In the genomic region with DNA sequence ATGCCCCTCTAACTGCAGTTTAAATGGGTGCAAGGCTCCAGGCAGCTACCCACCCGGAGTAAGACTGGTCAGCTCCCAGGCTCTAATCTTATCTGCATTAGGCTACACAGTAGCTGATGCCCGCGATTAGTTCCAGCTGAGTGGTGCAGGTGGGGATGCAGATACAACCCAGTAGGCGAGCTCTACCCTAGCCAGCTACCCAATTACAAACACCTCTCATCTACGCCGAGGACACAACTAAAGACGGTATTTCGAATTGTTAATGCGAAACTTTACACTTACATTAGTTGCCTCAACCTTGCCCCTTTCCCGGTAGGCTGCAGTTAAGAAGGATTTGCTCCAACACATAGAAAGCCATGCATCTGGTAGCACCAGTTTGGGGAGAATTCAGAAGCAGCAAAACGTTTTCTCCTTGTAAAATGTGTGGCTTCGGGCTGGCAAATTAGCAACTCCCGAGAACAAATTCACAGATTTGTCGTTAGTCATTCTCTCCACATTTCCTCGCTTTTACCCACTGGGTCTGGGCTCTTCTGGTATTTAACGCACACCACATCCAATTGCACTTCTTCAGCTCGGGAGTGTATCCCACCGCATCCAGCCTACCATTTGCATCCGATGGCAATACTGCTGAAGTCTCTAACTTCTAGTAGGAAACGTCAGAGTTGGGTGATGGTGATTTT, we compare ENCODE assay signal across 8 mouse cellular contexts. TPM values are rescaled to one million over a fixed set of nuclear protein-coding genes. Genes with fewer than 3 reads are reported as not detected.
A peak's percentile ranks its signal among the peaks of the same experiment; 100 is the strongest.
DNase-seq lines count a peak whose midpoint lies in the region; ATAC-seq and TF ChIP-seq lines count a peak whose summit lies in the region.

No protein-coding gene starts in this region.

- intact Hi-C loops in heart, postnatal 14 days (cut with DNase I) = no loop called here

- DNase-seq in heart, postnatal 14 days = no peak
- peak; percentile 30 for DNase-seq in embryo, embryonic 11 days
- DNase-seq in hindlimb bud, embryonic 11.5 days (ENCODE audit: extremely low spot score, low read depth, low spot score) = peak; percentile 8
- DNase-seq in urinary bladder, postnatal 10 days (ENCODE audit: low spot score) = no peak

- no peak overlapping the region for H3K27ac ChIP-seq in heart, embryonic 12.5 days (ENCODE audit: poor library complexity, severe bottlenecking)
- H3K27ac ChIP-seq in ES-Bruce4 (ENCODE audit: insufficient read depth, low read length) = no peak overlapping the region
- H3K27ac ChIP-seq in neural tube, embryonic 12.5 days = peak overlapping the region; percentile 1; the same call in 1 of the 2 replicates

- H3K27me3 ChIP-seq in heart, embryonic 12.5 days (replicated peaks) = no peaks in the 10 kb centered on the region
- peaks cover 7% of the 10 kb centered on the region; the same call in 1 of the 2 replicates for H3K27me3 ChIP-seq in ES-Bruce4 (ENCODE audit: control insufficient read depth, insufficient read depth, low read length, poor library complexity, severe bottlenecking)
- H3K27me3 ChIP-seq in neural tube, embryonic 12.5 days (replicated peaks) = no peaks in the 10 kb centered on the region

- peak overlapping the region; percentile 62 for H3K4me3 ChIP-seq in heart, embryonic 12.5 days
- peak overlapping the region; percentile 65 for H3K4me3 ChIP-seq in ES-Bruce4 (ENCODE audit: low read depth, low read length)
- H3K4me3 ChIP-seq in neural tube, embryonic 12.5 days = peak overlapping the region; percentile 55

- H3K9ac ChIP-seq in heart, embryonic 12.5 days = peak overlapping the region; percentile 65
- H3K9ac ChIP-seq in ES-Bruce4 (ENCODE audit: low read depth, poor library complexity, severe bottlenecking) = no peak overlapping the region
- H3K9ac ChIP-seq in neural tube, embryonic 12.5 days = peak overlapping the region; percentile 62

- peak; percentile 2; the same call in 1 of the 2 replicates for ATAC-seq in heart, embryonic 12.5 days (ENCODE audit: insufficient number of reproducible peaks, low FRiP score)
- peak; percentile 44 for ATAC-seq in neural tube, embryonic 12.5 days (ENCODE audit: low FRiP score, low read depth)
- ATAC-seq in megakaryocyte progenitor cell, adult 5-6 weeks (replicated peaks; ENCODE audit: poor library complexity) = no peak

- H3K36me3 ChIP-seq in heart, embryonic 12.5 days = no peaks in the 10 kb centered on the region
- no peaks in the 10 kb centered on the region for H3K36me3 ChIP-seq in ES-Bruce4 (ENCODE audit: control insufficient read depth, insufficient read depth, low read length, poor library complexity, severe bottlenecking)
- H3K36me3 ChIP-seq in neural tube, embryonic 12.5 days = peaks cover 9% of the 10 kb centered on the region; the same call in 1 of the 2 replicates

- H3K4me2 ChIP-seq in heart, embryonic 12.5 days = peak overlapping the region; percentile 85
- peak overlapping the region; percentile 85 for H3K4me2 ChIP-seq in neural tube, embryonic 12.5 days (replicated peaks)

- peaks cover 10% of the 10 kb centered on the region for H3K4me1 ChIP-seq in heart, embryonic 12.5 days (replicated peaks)
- no peaks in the 10 kb centered on the region for H3K4me1 ChIP-seq in ES-Bruce4 (ENCODE audit: control insufficient read depth, insufficient read depth, low read length)
- peaks cover 5% of the 10 kb centered on the region for H3K4me1 ChIP-seq in neural tube, embryonic 12.5 days

- H3K9me3 ChIP-seq in heart, embryonic 12.5 days (replicated peaks) = no peaks in the 10 kb centered on the region
- H3K9me3 ChIP-seq in ES-Bruce4 (replicated peaks; ENCODE audit: control insufficient read depth, insufficient read depth, low read length, poor library complexity, severe bottlenecking) = no peaks in the 10 kb centered on the region
- no peaks in the 10 kb centered on the region for H3K9me3 ChIP-seq in neural tube, embryonic 12.5 days

- no peak for TF ChIP-seq EP300 in ES-Bruce4 (IDR thresholded peaks at IDR 0.05; ENCODE audit: insufficient read depth, low read depth, low read length)

- WGBS in heart, embryonic 12.5 days = under 1% methylated on average over 20 of the region's 20 CpGs
- under 1% methylated on average over 20 of the region's 20 CpGs for WGBS in neural tube, embryonic 12.5 days

- TF ChIP-seq CTCF in ES-Bruce4 (IDR thresholded peaks at IDR 0.05; ENCODE audit: low read depth, low read length) = no peak

- no peak for TF ChIP-seq POLR2A in ES-Bruce4 (IDR thresholded peaks at IDR 0.05; ENCODE audit: insufficient read depth, low read length)

RNA-seq across cellular contexts. Expression of a gene that starts 0.5 kb away (rescaled TPM):
- polyA plus RNA-seq in heart, embryonic 12.5 days (2016; fragmentation: Nextera tagmentation; extraction: Ambion mirVana) = 10.0 and 10.1 TPM in 2 replicates
- 1 to 10 TPM; 2.5 TPM for total RNA-seq in heart, postnatal 14 days (2021)
- 0.12 and 0.52 TPM in 2 replicates for polyA plus RNA-seq in ES-Bruce4 (2011; ENCODE audit: insufficient read depth, insufficient read length, low read depth, missing spikeins)
- 76.6 and 86.2 TPM in 2 replicates for polyA plus RNA-seq in neural tube, embryonic 12.5 days (2016; fragmentation: Nextera tagmentation; extraction: Ambion mirVana)
- not detected in 2 replicates for total RNA-seq in megakaryocyte progenitor cell, adult 5-6 weeks (2015)
- not detected in 2 replicates for total RNA-seq in megakaryocyte progenitor cell, adult 5-6 weeks (2017)

Comparison
In these comparisons a context has a peak if more than half of its experiments do, and no peak if none do; other contexts are left out.
1. DNase-seq: peak in embryo, embryonic 11 days (single experiment) and hindlimb bud, embryonic 11.5 days (single experiment); none in heart, postnatal 14 days (0 of 2) and urinary bladder, postnatal 10 days (single experiment).
2. Peak in every context shown above with its lines, with median percentiles within 50 percentile points of each other: H3K4me3 ChIP-seq.